Mouse (Mus musculus) kidney, embryonic 14.5 days (tissue): ENCODE results near the gene Gm15056. TPM values are rescaled to one million over a fixed set of nuclear protein-coding genes. Genes with fewer than 3 reads are reported as not detected.

ENCODE experiments used
- polyA plus RNA-seq: library from polyadenylated mRNA; unstranded; fragments of >200 nt; fragmentation: Nextera tagmentation; extraction: Ambion mirVana; gene quantifications from 2 replicates; pipeline ENCODE4 v1.2.1, GENCODE M21; 2014

Gm15056 gene
- polyA plus RNA-seq, 1 experiment from 2014 or later: not detected

Other genes starting within 250 kb of the Gm15056 start
- gene Defb33, start 10.0 kb downstream of the Gm15056 start, polyA plus RNA-seq: not detected in 2 replicates
- gene Gm6040, start 19.4 kb upstream of the Gm15056 start, polyA plus RNA-seq: not detected in 2 replicates
- gene AY761185, start 42.1 kb upstream of the Gm15056 start, polyA plus RNA-seq: not detected in 2 replicates
- gene Defa21, start 122.9 kb upstream of the Gm15056 start, polyA plus RNA-seq: not detected in 2 replicates
- not detected in 2 replicates for gene Defa23, start 152.4 kb upstream of the Gm15056 start, polyA plus RNA-seq
- gene Defa35, start 162.4 kb upstream of the Gm15056 start, polyA plus RNA-seq: not detected in 2 replicates
- gene Defa25, start 181.8 kb upstream of the Gm15056 start, polyA plus RNA-seq: not detected in 2 replicates
- gene Gm14851, start 193.4 kb upstream of the Gm15056 start, polyA plus RNA-seq: not detected in 2 replicates
- gene Defa30, start 232.0 kb upstream of the Gm15056 start, polyA plus RNA-seq: not detected in 2 replicates